Mouse (Mus musculus) stomach, postnatal 0 days (tissue): Measurements from ENCODE around the gene Pknox2.

Experiments
- CTCF ChIP-seq: IDR thresholded peaks from 2 replicates; pipeline ENCODE4 v1.5.1; 2016; ENCODE audit warnings: antibody characterized with exemption, low read depth, mild to moderate bottlenecking, moderate library complexity
- EP300 ChIP-seq: optimal IDR thresholded peaks from 2 replicates; pipeline ENCODE3; 2016; ENCODE audit warnings: antibody characterized with exemption

DNA sequence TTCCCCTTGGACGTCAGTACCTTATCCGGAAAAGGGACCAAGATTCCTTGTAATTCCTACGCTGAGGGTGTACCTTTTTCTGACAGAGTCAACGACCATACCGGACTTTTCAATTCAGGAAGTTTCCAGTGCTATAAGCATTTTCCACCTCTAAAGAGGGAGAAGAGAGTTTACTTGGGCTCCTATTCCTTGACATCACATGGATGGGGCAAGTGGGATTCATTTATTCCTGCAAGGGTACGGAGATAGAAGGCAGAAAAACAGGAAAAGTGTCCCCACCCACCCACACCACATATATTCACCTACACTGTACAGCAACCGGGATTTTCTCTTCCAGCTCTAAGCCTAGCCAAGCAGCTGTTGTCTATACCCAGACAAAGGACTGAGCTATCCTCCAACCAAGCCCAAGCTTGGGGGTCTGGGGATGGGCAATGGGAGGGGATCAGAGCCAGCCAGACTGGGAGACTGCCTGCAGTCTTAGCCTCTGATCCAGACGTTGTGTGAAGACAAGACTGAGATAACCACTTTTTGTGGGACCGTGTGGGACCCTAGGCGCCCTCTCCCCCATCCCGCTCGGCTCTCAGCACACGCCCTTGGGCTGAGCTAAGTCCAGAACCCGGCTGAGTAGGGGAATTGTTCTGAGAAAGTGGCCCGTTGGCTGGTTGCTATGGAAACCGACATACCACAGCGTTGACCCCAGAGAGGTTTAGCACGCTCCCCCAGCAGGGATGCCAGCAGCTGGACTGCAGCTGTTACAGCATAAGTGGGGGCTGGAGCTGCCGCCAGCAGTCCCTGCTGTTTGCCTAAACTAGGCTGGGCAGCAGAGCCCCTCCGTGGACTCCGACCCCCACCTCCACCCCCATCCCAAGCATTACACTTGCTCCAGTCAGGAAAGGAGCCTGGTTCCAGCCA lies 93.3 kb downstream of the Pknox2 start:
- TF ChIP-seq CTCF (no peak), EP300 (no peak)
